Mouse (Mus musculus) megakaryocyte, adult 5-6 weeks (primary cell): ENCODE measurements around the gene Btbd3. TPM values are rescaled to one million over a fixed set of nuclear protein-coding genes. Genes with fewer than 3 reads are reported as not detected.

ENCODE experiments used
- ATAC-seq: 2 replicates; pipeline ENCODE4 v1.8.0; 2016; ENCODE audit warnings: mild to moderate bottlenecking, inconsistent platforms; ENCODE audit not compliant: poor library complexity, severe bottlenecking
- total RNA-seq, 2 experiments: library from RNA; stranded (forward) in 1 of 2; stranded (reverse) in 1 of 2; fragments of 153-499, 151-499 nt in 1 of 2; fragments of 221-1000, 200-1000 nt in 1 of 2; gene quantifications; 2 replicates each; pipeline versions ENCODE4 v1.2.3 to v1.2.4; 2015 to 2017

Btbd3 gene
- total RNA-seq, 2 experiments from 2014 or later, result 0.91 to 1.0 TPM

- ATAC-seq, result no peak
Measured at GRCm38 (mm10) chr2:138374556-138374955, 118.2 kb downstream of the Btbd3 start.

- ATAC-seq, result no peak
Measured at GRCm38 (mm10) chr2:138378855-138379254, 122.5 kb downstream of the Btbd3 start.

GRCm38 (mm10) chr2:138384762-138385161, 128.4 kb downstream of the Btbd3 start:
- no peak for ATAC-seq

GRCm38 (mm10) chr2:138388591-138388990, 132.2 kb downstream of the Btbd3 start:
- no peak for ATAC-seq

- no peak for ATAC-seq
Measured at GRCm38 (mm10) chr2:138403046-138403445, 146.7 kb downstream of the Btbd3 start.

- no peak for ATAC-seq
Measured at GRCm38 (mm10) chr2:138405753-138406528, 149.6 kb downstream of the Btbd3 start.

- no peak for ATAC-seq
Measured at GRCm38 (mm10) chr2:138406703-138407102, 150.3 kb downstream of the Btbd3 start.

GRCm38 (mm10) chr2:138412537-138412936, 156.2 kb downstream of the Btbd3 start:
- no peak for ATAC-seq

- no peak for ATAC-seq
Measured at GRCm38 (mm10) chr2:138422321-138422720, 166.0 kb downstream of the Btbd3 start.

- ATAC-seq, result no peak
Measured at GRCm38 (mm10) chr2:138431991-138432390, 175.6 kb downstream of the Btbd3 start.

- no peak for ATAC-seq
Measured at GRCm38 (mm10) chr2:138446466-138446865, 190.1 kb downstream of the Btbd3 start.

GRCm38 (mm10) chr2:138446943-138447342, 190.6 kb downstream of the Btbd3 start:
- no peak for ATAC-seq

- ATAC-seq, result no peak
Measured at GRCm38 (mm10) chr2:138447681-138448080, 191.3 kb downstream of the Btbd3 start.

- no peak for ATAC-seq
Measured at GRCm38 (mm10) chr2:138468046-138468572, 211.7 kb downstream of the Btbd3 start.

- ATAC-seq, result no peak
Measured at GRCm38 (mm10) chr2:138473407-138473806, 217.0 kb downstream of the Btbd3 start.

GRCm38 (mm10) chr2:138476486-138476885, 220.1 kb downstream of the Btbd3 start:
- no peak for ATAC-seq

GRCm38 (mm10) chr2:138477278-138477677, 220.9 kb downstream of the Btbd3 start:
- no peak for ATAC-seq

- no peak for ATAC-seq
Measured at GRCm38 (mm10) chr2:138482541-138482940, 226.2 kb downstream of the Btbd3 start.

GRCm38 (mm10) chr2:138484871-138485270, 228.5 kb downstream of the Btbd3 start:
- ATAC-seq, result no peak

GRCm38 (mm10) chr2:138490688-138491405, 234.5 kb downstream of the Btbd3 start:
- no peak for ATAC-seq

- ATAC-seq, result no peak
Measured at GRCm38 (mm10) chr2:138492176-138492575, 235.8 kb downstream of the Btbd3 start.

- no peak for ATAC-seq
Measured at GRCm38 (mm10) chr2:138503866-138504380, 247.6 kb downstream of the Btbd3 start.
